21 mouse cellular contexts compared by ENCODE assay signal in the genomic region with DNA sequence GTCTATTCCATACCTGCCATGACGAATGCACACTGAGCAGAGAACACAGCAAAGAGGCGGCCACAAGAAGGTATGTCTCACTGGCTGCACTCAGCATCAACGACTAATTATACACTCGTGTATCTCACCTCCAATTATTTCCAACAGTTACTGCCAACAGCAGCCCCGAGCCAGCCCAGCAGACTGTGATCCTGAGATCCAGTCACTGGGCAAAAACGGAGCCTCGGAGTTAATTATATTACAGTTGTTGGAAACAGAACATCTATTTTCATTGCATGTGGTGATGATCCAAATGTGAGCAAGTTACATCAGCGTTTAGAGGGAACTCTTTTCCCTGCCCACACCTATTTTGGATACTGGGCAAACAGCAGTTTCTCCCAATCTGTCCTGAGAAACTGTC. TPM values are rescaled to one million over a fixed set of nuclear protein-coding genes. Genes with fewer than 3 reads are reported as not detected.
DNase-seq lines count a peak whose midpoint lies in the region; ATAC-seq lines count a peak whose summit lies in the region.
"Had no signal": no experiment of that assay in that cellular context is flagged by ENCODE, and none has a peak within 500 bp of the region (broad histone marks: within the 10 kb centered on the region; RNA-seq: fewer than 3 reads in every experiment).

No protein-coding gene starts in this region.

- no peaks in the 10 kb centered on the region for H3K9me3 ChIP-seq in heart, embryonic 11.5 days (replicated peaks; ENCODE audit: control insufficient read depth, low read length)
- H3K9me3 ChIP-seq in liver, embryonic 11.5 days (ENCODE audit: control insufficient read depth, low read length), result no peaks in the 10 kb centered on the region
- H3K9me3 ChIP-seq in liver, embryonic 12.5 days (replicated peaks), result no peaks in the 10 kb centered on the region
- H3K9me3 ChIP-seq: embryonic facial prominence, embryonic 15.5 days; heart, embryonic 15.5 days; hindbrain, embryonic 15.5 days; limb, embryonic 15.5 days; neural tube, embryonic 12.5 days; stomach, embryonic 15.5 days had no signal

- no peak overlapping the region for H3K9ac ChIP-seq in heart, embryonic 11.5 days (ENCODE audit: low read depth, low read length)
- H3K9ac ChIP-seq in liver, embryonic 11.5 days (ENCODE audit: low read depth, low read length), result no peak overlapping the region
- no peak overlapping the region for H3K9ac ChIP-seq in liver, embryonic 12.5 days
- H3K9ac ChIP-seq: embryonic facial prominence, embryonic 15.5 days; heart, embryonic 15.5 days; hindbrain, embryonic 15.5 days; limb, embryonic 15.5 days; neural tube, embryonic 12.5 days; stomach, embryonic 15.5 days had no signal

- no peaks in the 10 kb centered on the region for H3K36me3 ChIP-seq in heart, embryonic 11.5 days (ENCODE audit: control insufficient read depth, insufficient read depth, low read length)
- H3K36me3 ChIP-seq in liver, embryonic 11.5 days (ENCODE audit: control insufficient read depth, insufficient read depth, low read length), result no peaks in the 10 kb centered on the region
- no peaks in the 10 kb centered on the region for H3K36me3 ChIP-seq in liver, embryonic 12.5 days
- H3K36me3 ChIP-seq: embryonic facial prominence, embryonic 15.5 days; heart, embryonic 15.5 days; hindbrain, embryonic 15.5 days; limb, embryonic 15.5 days; neural tube, embryonic 12.5 days; stomach, embryonic 15.5 days had no signal

- intact Hi-C loops in heart, postnatal 14 days (cut with DNase I), result no loop called here

- no peak overlapping the region for H3K4me2 ChIP-seq in heart, embryonic 11.5 days
- no peak overlapping the region for H3K4me2 ChIP-seq in liver, embryonic 11.5 days
- H3K4me2 ChIP-seq in liver, embryonic 12.5 days, result no peak overlapping the region
- H3K4me2 ChIP-seq: embryonic facial prominence, embryonic 15.5 days; heart, embryonic 15.5 days; hindbrain, embryonic 15.5 days; limb, embryonic 15.5 days; neural tube, embryonic 12.5 days; stomach, embryonic 15.5 days had no signal

- 85% methylated on average over 8 of the region's 8 CpGs for WGBS in heart, embryonic 11.5 days (ENCODE audit: insufficient replicate concordance)
- WGBS in liver, embryonic 11.5 days, result 80% methylated on average over 8 of the region's 8 CpGs
- 76% methylated on average over 8 of the region's 8 CpGs for WGBS in liver, embryonic 12.5 days (ENCODE audit: insufficient replicate concordance)

- no peak overlapping the region for H3K4me3 ChIP-seq in heart, embryonic 11.5 days (ENCODE audit: low read depth, low read length)
- no peak overlapping the region for H3K4me3 ChIP-seq in liver, embryonic 11.5 days (ENCODE audit: low read depth, low read length)
- no peak overlapping the region for H3K4me3 ChIP-seq in liver, embryonic 12.5 days
- H3K4me3 ChIP-seq: embryonic facial prominence, embryonic 15.5 days; heart, embryonic 15.5 days; hindbrain, embryonic 15.5 days; left cerebral cortex, adult 2 months; limb, embryonic 15.5 days; neural tube, embryonic 12.5 days; stomach, embryonic 15.5 days had no signal

- no peaks in the 10 kb centered on the region for H3K4me1 ChIP-seq in heart, embryonic 11.5 days (ENCODE audit: control insufficient read depth, insufficient read depth, low read length)
- H3K4me1 ChIP-seq in liver, embryonic 11.5 days (replicated peaks; ENCODE audit: control insufficient read depth, insufficient read depth, low read length), result no peaks in the 10 kb centered on the region
- H3K4me1 ChIP-seq in liver, embryonic 12.5 days, result 0 out of 2 replicates have a peak, but pooled peaks cover 4% of the 10 kb centered on the region
- H3K4me1 ChIP-seq: embryonic facial prominence, embryonic 15.5 days; heart, embryonic 15.5 days; hindbrain, embryonic 15.5 days; limb, embryonic 15.5 days; neural tube, embryonic 12.5 days; stomach, embryonic 15.5 days had no signal

- no peak overlapping the region for H3K27ac ChIP-seq in heart, embryonic 11.5 days (ENCODE audit: low read depth, low read length)
- no peak overlapping the region for H3K27ac ChIP-seq in liver, embryonic 11.5 days (ENCODE audit: low read depth, low read length)
- H3K27ac ChIP-seq in liver, embryonic 12.5 days, result no peak overlapping the region
- H3K27ac ChIP-seq: embryonic facial prominence, embryonic 15.5 days; heart, embryonic 15.5 days; hindbrain, embryonic 15.5 days; left cerebral cortex, adult 2 months; limb, embryonic 15.5 days; neural tube, embryonic 12.5 days; stomach, embryonic 15.5 days had no signal

- no peak for ATAC-seq in heart, embryonic 11.5 days (replicated peaks; ENCODE audit: insufficient number of reproducible peaks, low FRiP score, low TSS enrichment)
- no peak for ATAC-seq in liver, embryonic 11.5 days (replicated peaks; ENCODE audit: low FRiP score)
- no peak for ATAC-seq in liver, embryonic 12.5 days
- ATAC-seq: intestine, postnatal 0 days had no signal

- no peaks in the 10 kb centered on the region for H3K27me3 ChIP-seq in heart, embryonic 11.5 days (ENCODE audit: control insufficient read depth, insufficient read depth, low read length)
- H3K27me3 ChIP-seq in liver, embryonic 11.5 days (replicated peaks; ENCODE audit: control insufficient read depth, insufficient read depth, low read length), result no peaks in the 10 kb centered on the region
- H3K27me3 ChIP-seq in liver, embryonic 12.5 days (replicated peaks), result no peaks in the 10 kb centered on the region
- H3K27me3 ChIP-seq: embryonic facial prominence, embryonic 15.5 days; heart, embryonic 15.5 days; hindbrain, embryonic 15.5 days; limb, embryonic 15.5 days; neural tube, embryonic 12.5 days; stomach, embryonic 15.5 days had no signal

- peak; percentile 94 for DNase-seq in heart, adult 11 months
- peak; percentile 22 for DNase-seq in liver, embryonic 11.5 days (ENCODE audit: low spot score)
- DNase-seq in heart, postnatal 14 days, result peak; percentile 8 to 13
- DNase-seq in right cerebral cortex, postnatal 36 days (ENCODE audit: low spot score in 2 of 2), result peak; percentile 24 to 41
- DNase-seq in adipocyte (ENCODE audit: low spot score), result no peak
- DNase-seq: cerebellum, adult 9-11 months; gastrocnemius, postnatal 10 days; lung, adult 18-20 months; lung, postnatal 36 days had no signal

RNA-seq across cellular contexts. Expression of gene Sult6b2, which starts 46.1 kb away (rescaled TPM):
- 0.14 TPM in 1 of 2 replicates, not detected in the other for polyA plus RNA-seq in heart, embryonic 11.5 days (2014; fragmentation: Nextera tagmentation; extraction: Ambion mirVana)
- 0.07 TPM in 1 of 2 replicates, not detected in the other for polyA plus RNA-seq in liver, embryonic 11.5 days (2014; fragmentation: Nextera tagmentation; extraction: Ambion mirVana)
- 0.06 TPM in 1 of 2 replicates, not detected in the other for polyA plus RNA-seq in liver, embryonic 12.5 days (2016; fragmentation: Nextera tagmentation; extraction: Ambion mirVana)
- total RNA-seq in heart, postnatal 14 days (2021), result not detected
- total RNA-seq: gastrocnemius, postnatal 10 days; left cerebral cortex, adult 2 months; midbrain, postnatal 0 days had no signal
- polyA plus RNA-seq: embryonic facial prominence, embryonic 15.5 days; heart, embryonic 15.5 days; hindbrain, embryonic 15.5 days; kidney, embryonic 16.5 days had no signal
